Mouse (Mus musculus): ENCODE results near the gene Fras1.

- TF ChIP-seq CTCF (IDR thresholded peaks at IDR 0.05; ENCODE audit: low read depth, low read length) (no peak), POLR2A (IDR thresholded peaks at IDR 0.05; ENCODE audit: extremely low read depth, insufficient read depth, low read length) (no peak)
Measured at GRCm38 (mm10) chr5:96717690-96718089, 343.9 kb downstream of the Fras1 start.
